Mouse (Mus musculus): ENCODE measurements around the gene Osgin1.

GRCm38 (mm10) chr8:119442970-119443369 is 9.0 kb downstream of the Osgin1 start:
- TF ChIP-seq CTCF (IDR thresholded peaks at IDR 0.05; ENCODE audit: low read depth, low read length) (no peak), POLR2A (IDR thresholded peaks at IDR 0.05; ENCODE audit: borderline replicate concordance, low read depth, low read length) (no peak)

Measured in bone marrow macrophage, adult 2 months (primary cell).